Mouse (Mus musculus): ENCODE data around the gene 4930469K13Rik. TPM values are rescaled to one million over a fixed set of nuclear protein-coding genes. Genes with fewer than 3 reads are reported as not detected.

Gene 4930469K13Rik
- total RNA-seq, 2 experiments from 2014 or later = not detected

Other genes with a start within 250 kb of the 4930469K13Rik start
- gene Kcnmb1, start 135.5 kb downstream of the 4930469K13Rik start, total RNA-seq (2021) = under 1 TPM; 0.24 to 0.26 TPM
- gene Kcnip1, start 105.4 kb downstream of the 4930469K13Rik start, total RNA-seq (2021) = 10 to 100 TPM; 35.8 to 43.5 TPM
- gene Lcp2, start 51.6 kb downstream of the 4930469K13Rik start, total RNA-seq (2021) = 1 to 10 TPM; 3.7 to 4.5 TPM
- not detected for gene Foxi1, start 109.5 kb upstream of the 4930469K13Rik start, total RNA-seq (2021)
- gene Fam196b, start 216.3 kb upstream of the 4930469K13Rik start, total RNA-seq (2021) = 1 to 10 TPM; 2.3 to 2.7 TPM

Measured in left cerebral cortex, postnatal 4 days (tissue).